Mouse (Mus musculus) CD4-positive helper T cell, adult 2 months (primary cell): Measurements from ENCODE around the gene Tmed2.
A peak's percentile ranks its signal among the peaks of the same experiment; 100 is the strongest.
"Not testable (repeated sequence)": the region's sequence is repeated elsewhere in the genome, so short reads cannot be mapped to it uniquely, and the experiment has no call there.

ENCODE experiments used
- DNase-seq: peaks from one replicate; pipeline ENCODE4 v3.0.0-alpha.2; 2012; ENCODE audit warnings: low read depth, missing footprints, low spot score

Gene Tmed2

DNA sequence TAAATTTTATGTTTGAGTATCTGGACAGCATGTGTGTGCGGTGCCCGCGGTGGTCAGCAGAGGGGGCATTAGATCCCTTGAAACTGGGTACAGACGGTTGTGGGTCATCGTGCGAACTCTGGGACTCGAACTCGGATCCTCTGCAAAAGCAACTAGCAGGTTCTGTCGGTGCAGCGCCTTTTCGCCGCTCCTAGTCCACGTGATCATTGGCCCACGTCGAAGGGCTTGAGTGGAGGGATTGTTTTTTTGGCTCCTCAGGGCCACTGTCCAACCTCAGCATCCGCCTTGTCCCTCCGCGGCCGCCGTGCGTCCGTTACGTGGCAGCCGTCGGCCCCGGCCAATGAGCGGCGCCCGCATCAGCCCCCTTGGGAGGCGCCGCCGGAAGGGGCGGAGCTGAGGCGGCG, at the start of gene Tmed2:
Gene Tmed2 (plus strand): TSS at position 313 of the 404 bp plus-strand sequence.
- peak; percentile 97 for DNase-seq

DNA sequence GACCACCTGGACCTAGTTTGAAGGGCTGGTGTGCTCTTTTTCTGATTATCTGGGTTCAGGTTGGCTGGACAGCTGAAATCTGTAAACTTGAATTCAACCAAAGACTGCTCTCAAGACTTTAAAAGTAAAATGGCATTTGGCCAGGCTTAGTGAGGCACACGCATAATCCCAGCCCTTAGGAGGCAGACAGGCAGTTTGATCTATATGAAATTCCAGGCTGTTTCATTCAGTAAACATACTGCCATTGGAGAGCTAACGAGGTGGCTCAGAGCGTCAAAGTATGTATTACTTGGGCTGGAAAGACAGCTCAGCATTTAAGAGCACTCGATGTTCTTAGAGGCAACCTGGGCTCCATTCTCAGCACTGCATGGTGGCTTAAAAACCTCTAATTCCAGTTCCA, 48.8 kb upstream of the Tmed2 start:
- DNase-seq: no peak

DNA sequence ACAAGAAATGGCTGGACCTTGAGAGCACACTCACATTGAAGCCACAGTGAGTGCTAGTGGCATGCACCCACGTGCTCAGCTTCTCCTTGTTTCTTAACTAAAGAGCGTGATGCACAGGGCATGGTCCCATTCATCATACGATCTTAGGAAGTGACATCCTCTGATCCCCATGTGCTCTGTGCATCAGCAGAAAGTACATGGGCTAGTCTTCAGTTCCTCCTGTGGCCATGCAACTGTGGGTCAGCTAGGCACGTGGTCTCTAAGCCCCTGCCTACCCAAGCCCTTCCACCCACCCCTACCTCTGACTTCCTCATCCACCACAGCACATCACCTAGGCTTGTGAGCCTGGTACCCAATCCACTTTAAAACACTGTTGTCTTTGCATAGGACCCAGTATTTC, 47.9 kb upstream of the Tmed2 start:
- no peak for DNase-seq

DNA sequence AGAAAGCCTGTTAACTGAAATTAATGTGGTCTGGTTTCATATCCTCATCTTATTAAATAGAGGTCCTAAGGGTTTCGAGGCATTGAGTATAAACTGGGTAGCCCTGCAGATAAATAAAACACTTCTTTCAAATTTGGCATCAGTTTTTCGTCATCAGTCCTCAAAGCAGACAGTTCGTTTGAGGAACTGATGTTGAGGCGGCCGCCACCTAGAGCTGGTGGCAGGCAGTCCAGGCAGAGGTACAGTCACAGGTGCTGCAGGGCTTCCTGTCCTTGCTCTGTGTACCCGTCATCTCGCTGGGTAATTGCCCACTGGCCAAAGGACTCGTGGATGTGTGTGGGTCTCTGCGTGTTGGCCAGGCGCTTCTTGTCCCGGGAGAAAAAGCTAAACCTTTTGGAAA, 47.0 kb upstream of the Tmed2 start:
- DNase-seq: no peak

DNA sequence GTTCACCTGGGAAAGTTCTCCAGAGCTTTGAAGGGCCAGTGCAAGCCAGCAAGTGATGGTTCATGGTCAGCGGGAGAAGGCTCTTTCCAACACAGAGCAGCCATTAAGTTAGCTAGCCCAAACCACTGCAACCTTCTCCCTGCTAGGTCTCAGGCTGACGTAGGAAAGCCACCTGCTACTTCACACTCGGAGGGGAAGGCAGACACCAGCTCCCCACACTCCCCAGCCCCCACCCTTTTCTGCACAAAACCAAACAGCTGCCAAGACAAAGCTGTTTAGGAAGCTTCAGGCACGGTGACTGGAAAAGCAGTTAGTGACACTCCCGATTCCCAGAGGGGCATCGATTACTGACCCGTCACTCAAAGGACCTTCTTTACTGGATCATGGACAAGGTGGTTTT, 44.9 kb upstream of the Tmed2 start:
- no peak for DNase-seq

DNA sequence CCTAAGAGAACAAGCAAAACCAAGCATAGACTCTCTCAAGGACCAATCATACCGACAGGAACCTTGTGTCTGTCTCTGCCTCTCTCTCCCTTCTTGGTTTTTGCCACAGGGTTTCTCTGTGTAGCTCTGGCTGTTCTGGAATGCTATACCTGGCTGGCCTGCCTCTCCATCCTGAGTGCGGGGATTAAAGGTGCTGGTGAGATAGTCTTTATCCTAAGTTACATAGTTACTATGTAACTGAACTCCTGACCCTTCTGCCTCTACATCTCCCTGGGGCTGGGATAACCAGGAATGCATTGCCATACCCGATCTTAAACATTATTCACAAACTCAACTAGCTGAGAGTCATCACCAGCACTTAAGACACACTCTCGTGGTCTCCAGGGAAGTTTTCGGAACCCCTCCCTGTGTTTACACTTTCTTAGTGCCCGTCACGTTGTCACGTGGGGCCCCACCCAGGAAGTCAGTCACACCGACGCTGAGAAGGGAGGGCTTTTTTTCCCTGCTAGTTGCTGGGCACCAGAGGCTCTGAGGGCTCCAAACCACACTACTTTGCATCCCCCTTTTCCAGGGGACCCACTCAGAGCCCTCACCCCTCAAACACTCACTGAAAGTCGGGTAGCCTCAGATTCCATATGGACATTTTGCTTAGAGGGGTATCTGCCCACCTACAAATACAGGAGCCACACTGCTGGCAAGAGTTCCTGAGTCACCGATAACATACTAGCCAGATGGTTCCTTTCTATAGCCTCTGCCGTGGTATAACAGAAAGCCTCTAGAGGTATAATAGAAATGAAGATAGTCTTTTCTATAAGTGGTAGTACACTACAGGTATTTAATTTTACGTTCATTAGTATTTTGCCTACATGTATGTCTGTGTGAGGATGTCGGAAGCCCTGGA, 43.6 kb upstream of the Tmed2 start:
- DNase-seq: peak; percentile 83

DNA sequence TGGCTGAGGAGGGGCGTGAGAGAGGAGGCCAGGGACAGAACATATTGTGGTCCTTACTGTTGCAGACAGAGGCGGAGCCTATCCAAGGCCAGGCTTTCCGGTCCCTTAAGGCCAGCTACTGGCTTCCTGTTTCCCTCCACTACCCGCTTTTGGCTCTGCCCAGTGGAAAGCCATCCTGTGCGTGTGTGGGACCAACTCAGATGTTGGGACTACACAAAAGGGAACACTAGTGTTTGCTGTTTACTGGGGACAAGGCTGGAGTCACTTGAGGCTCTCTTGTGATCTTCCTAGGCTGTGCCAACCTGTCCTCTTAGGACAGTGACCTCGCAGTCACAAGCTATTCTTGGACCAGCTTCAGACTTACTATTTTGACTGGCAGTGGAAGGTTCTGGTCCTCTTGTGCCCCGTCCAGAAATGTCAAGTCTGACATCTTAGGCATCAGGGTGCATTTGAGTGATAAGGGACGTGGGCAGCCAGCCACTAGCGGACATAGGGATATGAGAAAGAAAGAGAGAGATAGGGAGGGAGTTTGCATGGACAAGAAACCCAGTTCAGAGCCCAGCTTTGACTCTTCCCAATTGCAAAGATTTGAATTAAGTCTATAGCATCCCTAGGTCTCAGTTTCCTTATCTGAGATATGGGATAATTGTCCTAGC, 42.1 kb upstream of the Tmed2 start:
- DNase-seq: no peak

DNA sequence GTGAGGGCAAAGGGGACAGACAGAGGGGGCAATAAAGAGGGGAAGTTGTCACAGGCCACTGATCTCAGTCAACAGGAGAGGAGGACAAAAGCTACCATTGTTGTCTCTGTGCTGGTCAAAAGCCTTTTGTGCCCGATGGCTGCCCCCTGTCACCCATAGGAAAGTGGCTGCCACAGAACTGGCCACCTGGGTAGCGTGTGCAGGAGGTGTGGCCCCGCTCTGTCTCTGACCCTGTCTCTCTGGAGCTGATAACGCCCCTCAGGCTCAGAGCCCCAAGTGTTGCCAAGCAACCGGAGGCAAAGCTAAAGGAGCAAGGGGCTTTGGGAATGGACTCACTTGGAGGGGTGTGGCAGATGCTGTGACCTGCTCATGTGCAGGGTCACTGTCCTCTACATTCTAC, 41.5 kb upstream of the Tmed2 start:
- no peak for DNase-seq

DNA sequence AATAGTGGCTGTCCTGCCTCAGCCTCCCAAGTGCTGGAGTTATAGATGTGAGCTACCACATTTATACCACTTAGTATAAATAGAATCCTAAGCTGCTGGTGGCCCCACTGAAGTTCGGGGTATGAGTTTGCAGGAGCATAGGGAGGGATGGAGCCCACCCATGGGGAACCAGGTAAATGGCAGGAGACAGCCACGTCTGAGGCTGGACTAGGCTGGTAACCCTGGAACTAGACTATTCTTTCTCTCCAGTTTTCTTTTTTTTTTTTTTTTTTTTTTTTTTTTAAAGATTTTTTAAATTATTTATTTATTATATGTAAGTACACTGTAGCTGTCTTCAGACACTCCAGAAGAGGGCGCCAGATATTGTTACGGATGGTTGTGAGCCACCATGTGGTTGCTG, 40.5 kb upstream of the Tmed2 start:
- DNase-seq: not testable (repeated sequence)

DNA sequence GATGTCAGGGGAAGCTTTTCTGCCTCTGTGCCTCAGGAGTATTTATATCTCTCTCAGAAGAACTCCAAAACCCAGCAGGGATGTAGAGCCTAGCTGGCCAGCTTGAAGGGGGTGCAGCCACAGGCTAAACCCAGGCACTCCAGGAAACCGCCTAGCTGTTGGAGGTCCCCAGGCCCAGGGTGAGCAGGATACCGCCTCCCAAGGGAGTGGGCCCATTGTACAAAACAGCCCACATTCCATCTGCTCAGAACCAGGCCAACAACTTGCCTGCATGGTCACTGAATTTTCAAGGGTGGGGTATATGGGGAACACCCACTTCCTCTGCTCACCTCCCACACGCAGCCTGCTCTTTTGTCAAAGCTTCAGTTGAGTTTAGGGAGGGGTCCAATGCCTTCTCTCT, 39.9 kb upstream of the Tmed2 start:
- no peak for DNase-seq

DNA sequence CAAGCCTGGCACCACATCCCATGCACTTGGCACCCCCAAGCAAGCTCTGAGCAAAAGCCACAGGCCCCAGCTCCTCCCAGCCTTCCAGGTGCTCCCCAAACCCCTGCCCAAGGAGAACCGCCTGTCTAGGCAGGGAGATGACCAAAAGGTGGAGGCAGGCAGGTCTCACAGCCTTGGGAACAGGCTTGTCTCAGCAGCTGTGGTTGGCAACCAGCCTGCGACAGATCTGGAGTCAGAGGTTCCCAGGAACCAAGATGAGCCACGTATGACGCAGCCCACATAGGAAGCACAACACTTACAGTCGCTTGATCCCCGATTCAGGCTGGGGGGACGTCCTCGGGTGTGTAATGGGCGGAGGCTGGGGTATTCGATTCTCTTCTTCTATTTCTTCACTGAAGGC, 39.0 kb upstream of the Tmed2 start:
- no peak for DNase-seq

DNA sequence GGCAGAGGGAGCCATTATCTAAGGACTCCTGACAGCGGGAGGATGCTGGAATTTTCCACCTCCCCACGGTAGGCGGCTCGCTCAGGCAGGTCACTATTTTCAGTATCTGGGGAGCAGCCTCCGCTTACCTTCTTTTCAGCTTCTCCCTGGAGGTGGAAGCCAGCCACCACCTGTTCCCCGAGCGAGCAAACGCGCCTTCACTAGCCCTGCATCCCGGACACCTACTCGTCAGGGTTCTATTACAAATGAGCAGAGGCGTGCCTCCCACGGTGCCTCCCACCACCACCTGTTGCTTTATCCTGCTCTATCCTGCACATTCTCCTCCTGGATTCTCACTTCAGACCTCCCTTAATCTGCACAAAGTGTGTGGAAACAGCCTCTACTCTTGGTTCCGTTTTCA, 36.8 kb upstream of the Tmed2 start:
- no peak for DNase-seq

DNA sequence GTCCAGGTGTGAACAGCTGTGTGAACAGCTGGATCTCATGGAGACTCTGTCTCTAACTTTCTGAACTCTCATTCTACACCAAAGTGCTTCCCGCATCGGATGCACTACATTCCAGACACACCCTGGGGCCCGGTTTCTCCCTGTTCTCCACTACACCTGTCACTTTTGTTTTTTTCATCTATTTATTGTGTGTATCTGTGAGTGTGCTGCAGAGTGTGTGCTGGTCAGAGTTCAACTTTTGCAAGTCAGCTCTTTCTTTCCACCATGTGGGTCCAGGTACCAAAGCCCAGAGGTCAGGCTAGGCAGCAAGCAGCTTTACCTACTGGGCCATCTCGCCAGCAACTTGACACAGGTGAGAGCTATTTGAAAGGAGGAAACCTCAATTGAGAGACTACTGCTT, 35.3 kb upstream of the Tmed2 start:
- DNase-seq: no peak

DNA sequence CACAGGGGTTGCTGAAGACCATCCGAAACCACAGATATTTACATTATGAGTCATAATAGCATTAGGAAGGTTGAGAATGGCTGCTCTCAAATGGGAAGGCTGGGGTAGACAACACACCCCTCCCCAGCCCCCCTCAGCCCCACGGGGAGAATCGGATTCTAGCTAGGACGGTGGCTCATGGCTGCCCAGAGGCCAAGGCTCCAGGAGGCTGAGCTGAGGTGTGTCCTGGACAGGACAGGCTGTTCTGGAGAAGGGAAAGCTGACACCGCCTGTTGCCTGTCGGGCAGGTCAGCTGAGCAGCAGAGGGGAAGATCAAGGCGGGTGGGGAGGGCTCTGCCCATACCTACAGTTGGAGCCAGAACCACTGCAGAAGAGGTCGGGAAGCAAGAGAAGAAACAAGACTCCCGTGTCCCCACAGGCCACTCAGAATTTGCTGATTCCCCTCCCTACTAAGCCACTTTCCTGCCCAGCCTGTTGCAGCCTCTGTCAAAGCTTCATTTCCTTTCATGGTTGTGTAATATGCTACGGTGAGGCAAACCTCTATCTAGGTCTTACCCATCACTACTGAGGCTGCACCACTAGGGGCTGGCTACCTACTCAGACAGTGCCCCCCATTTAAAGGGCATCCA, 33.6 kb upstream of the Tmed2 start:
- no peak for DNase-seq

DNA sequence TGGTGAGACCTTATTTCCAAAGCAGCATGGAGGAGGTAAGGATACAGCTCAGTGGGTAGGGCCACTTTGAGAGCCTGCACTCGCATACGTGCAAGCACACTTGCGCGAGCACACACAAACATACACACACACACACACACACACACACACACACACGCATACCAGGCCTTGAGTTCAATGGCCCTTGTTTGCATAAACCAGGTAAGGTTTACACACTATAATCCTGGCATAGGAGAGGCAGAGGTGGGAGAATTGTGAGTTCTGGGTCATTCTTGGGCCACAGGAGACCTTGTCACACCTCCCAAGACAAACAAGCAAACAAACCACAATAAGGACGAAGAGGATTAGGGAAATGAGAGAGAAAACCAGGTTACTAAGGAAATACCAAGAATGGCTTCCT, 31.3 kb upstream of the Tmed2 start:
- no peak for DNase-seq

DNA sequence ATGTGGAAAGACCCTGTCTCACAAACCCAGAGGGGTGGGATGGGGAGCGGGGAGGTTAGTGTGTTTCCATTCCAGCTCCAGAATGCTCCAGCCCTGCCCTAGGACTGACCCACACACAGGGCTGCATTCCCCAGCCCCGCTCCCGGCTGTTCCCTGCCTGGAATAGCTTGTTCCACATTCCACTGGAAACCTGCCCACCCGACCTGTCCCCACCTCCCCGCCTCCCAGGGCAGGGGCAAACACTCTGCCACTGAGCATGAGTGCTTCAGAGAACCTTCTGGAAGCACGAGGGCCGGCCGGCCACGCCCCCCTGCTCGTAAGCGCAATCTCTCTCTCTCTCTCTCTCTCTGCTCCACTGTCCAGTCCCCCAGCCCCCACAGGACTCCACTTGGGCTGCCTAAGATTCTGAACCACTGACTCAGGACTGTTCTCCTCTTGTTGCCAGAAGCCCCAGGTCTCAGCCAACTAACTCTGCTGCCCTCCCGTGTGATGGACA, 30.7 kb upstream of the Tmed2 start:
- no peak for DNase-seq

DNA sequence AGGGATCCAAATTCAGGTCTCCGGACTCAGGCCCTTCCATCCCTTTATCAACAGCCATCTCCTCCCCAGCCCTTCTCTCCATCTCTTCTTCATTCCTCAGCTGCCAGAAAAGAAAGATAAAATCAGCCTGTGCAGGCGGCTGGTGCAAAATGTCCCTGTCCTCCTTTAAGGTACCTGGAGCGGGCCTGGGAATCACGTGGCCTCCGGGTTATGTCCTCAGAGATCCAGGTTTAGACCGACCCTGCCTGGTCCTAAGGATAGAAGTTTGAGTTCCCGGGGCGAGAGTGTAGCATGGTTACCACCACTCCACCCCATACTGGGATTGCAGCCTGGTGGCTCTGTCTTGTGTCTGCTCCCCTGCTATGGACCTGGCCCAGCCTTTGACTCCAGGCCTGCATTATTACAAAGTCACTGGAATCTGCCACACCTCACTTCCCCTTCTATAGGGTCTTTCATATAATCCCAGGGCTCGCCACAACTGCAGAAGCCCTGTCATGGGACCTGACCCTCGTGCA, 29.9 kb upstream of the Tmed2 start:
- DNase-seq: no peak

DNA sequence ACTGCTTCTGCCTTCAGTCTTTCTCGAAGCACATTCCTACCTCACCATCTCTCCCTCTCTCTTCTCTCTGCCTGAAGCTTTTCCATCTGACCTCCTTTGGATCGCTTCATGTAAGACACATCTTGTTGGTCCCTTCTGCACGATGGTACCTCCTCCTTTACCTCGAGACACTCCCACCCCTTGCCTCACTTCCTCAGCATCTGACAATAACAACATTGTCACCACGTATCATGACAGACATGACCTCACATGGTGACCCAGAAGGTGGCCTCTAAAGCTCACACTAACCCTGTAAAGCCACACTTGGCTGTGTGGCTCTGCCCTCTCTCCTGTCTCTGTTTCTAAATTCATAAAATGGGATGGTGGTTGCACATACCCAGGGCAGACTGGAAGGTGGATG, 24.7 kb upstream of the Tmed2 start:
- DNase-seq: no peak

DNA sequence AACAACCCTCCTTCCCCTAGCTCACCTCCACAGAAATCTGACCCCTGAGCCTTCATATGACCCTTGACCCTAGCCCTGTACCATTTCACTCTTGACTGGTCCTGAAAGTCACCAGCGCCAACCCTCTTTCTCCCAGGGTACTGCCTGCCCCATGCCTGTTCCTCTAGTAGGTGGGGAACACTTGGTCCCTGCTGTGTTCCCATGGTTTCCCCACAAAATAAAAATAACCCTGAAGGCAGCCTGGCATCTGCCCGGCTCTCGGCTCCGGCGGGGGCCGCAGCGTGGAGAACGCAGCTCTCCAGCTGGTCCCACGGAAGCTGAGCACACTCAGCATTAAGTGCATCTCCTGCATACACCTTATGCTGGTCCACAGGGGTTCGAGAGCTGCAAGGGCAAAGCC, 21.8 kb upstream of the Tmed2 start:
- no peak for DNase-seq

DNA sequence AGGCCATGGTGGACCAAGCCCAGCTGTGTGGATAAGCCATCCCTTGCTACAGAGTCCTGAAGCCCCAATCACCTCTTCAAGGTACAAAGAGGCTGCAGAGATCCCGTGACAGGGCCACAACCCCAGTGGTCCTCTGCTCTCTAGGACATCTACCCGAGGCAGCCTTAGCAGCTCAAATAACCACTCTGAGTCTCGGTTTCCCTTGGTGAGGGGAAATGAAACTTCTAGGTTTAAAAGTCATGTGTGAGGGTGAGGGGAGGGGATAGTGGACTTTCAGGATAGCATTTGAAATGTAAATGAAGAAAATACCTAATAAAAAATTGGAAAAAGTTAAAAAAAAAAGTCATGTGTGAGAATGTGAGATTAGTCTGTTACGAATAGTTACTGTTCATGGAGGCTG, 18.9 kb upstream of the Tmed2 start:
- no peak for DNase-seq

DNA sequence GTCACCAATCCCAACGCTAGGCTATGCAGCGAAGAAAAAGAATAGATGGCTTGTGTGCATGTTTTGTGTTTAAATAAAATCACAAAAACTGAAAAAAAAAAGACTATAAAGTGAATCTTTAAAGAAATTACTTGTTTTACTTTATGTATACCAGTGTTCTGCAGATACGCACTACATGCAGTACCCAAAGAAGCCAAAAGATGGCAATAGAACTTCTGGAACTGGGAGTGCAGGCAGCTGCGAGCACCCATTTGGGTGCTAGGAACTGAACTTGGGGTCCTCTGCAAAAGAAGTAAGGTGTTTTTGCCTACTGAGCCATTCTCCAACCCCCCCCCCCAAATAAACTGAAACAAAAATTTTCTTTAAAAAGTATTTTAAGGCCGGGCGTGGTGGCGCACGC, 17.5 kb upstream of the Tmed2 start:
- peak; percentile 25 for DNase-seq

DNA sequence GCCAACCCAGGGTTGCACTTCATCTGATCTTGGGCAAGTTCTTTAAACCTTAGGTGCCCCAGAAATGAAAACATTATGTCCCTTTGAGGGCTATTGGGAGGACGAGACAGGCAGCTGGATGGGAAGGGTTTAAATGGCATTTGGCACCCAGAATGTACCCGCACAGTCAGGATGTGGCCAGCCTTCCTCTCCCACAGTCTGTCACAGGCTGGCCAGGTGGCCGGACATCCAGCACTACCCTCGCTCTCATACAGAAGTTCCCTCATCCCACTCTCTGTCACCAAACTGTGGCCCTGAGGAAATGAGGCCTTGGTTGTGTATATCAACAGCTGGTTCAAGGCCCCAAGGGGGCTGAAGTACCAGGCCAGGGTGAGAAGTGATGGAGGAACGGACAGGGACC, 15.6 kb upstream of the Tmed2 start:
- DNase-seq: no peak
